Mouse (Mus musculus) intestine, embryonic 16.5 days (tissue): Measurements from ENCODE around the gene Mog. TPM values are rescaled to one million over a fixed set of nuclear protein-coding genes. Genes with fewer than 3 reads are reported as not detected.

Experiments
- ATAC-seq: fragments of 200-750 bp; cut with Nextera tagmentation; 2 replicates; pipeline ENCODE4 v1.8.0; 2017; ENCODE audit warnings: moderate TSS enrichment, moderate library complexity
- H3K27ac ChIP-seq: fragments of 300-500 bp; sonication (generic); 2 replicates; pipeline ENCODE4 v1.5.1; 2014; ENCODE audit warnings: mild to moderate bottlenecking, low read length
- H3K27me3 ChIP-seq: fragments of 300-500 bp; sonication (generic); replicated peaks from 2 replicates; pipeline ENCODE4 v1.6.1; 2014; ENCODE audit warnings: low read length, control low read depth, mixed read lengths; ENCODE audit not compliant: control insufficient read depth, insufficient read depth
- H3K36me3 ChIP-seq: fragments of 300-500 bp; sonication (generic); 2 replicates; pipeline ENCODE4 v1.6.1; 2014; ENCODE audit warnings: low read length, control low read depth; ENCODE audit not compliant: control insufficient read depth, insufficient read depth
- H3K4me1 ChIP-seq: fragments of 300-500 bp; sonication (generic); 2 replicates; pipeline ENCODE4 v1.6.1; 2014; ENCODE audit warnings: low read length, control low read depth, mixed read lengths; ENCODE audit not compliant: control insufficient read depth, insufficient read depth
- H3K4me2 ChIP-seq: fragments of 300-500 bp; sonication (generic); 2 replicates; pipeline ENCODE4 v1.6.1; 2014; ENCODE audit warnings: low read depth, low read length, control low read depth
- H3K4me3 ChIP-seq: fragments of 300-500 bp; sonication (generic); 2 replicates; pipeline ENCODE4 v1.5.1; 2014; ENCODE audit warnings: mild to moderate bottlenecking, low read length
- H3K9ac ChIP-seq: fragments of 300-500 bp; sonication (generic); 2 replicates; pipeline ENCODE4 v1.6.1; 2014; ENCODE audit warnings: low read depth, low read length
- H3K9me3 ChIP-seq: fragments of 300-500 bp; sonication (generic); 2 replicates; pipeline ENCODE4 v1.6.1; 2016; ENCODE audit warnings: low read length, control low read depth; ENCODE audit not compliant: control insufficient read depth
- WGBS: fragments of 180-500 bp; shearing (Covaris S2); extraction: QIAGEN DNeasy Blood & Tissue Kit; methylation state at CpG from one replicate; pipeline ENCODE4 v1.1.7; 2014; 5-methylcytosine and 5-hydroxymethylcytosine counted together
- polyA plus RNA-seq: library from polyadenylated mRNA; unstranded; fragments of >200 nt; fragmentation: Nextera tagmentation; extraction: Ambion mirVana; gene quantifications from 2 replicates; pipeline ENCODE4 v1.2.1, GENCODE M21; 2015

Mog gene
- polyA plus RNA-seq, 1 experiment from 2014 or later = not detected

- 2% methylated on average over 49 of the region's 49 CpGs for WGBS
Observed at GRCm38 (mm10) chr17:37002364-37003330, 20.6 kb downstream of the Mog start.

GRCm38 (mm10) chr17:37000863-37001262 lies 22.3 kb downstream of the Mog start, which contains the start of gene Zfp57:
Zfp57 (plus strand) TSS chr17:37001163.
- WGBS = 88% methylated on average over 7 of the region's 7 CpGs
- Histone ChIP-seq H3K27me3 (no peaks in the 10 kb centered on the region), H3K9me3 (no peaks in the 10 kb centered on the region), H3K4me2 (0 out of 2 replicates have a peak within 1 kb of the TSS, but pooled peaks have one; percentile 94), H3K9ac (no peak within 1 kb of the TSS), H3K36me3 (no peaks in the 10 kb centered on the region), H3K4me1 (no peaks in the 10 kb centered on the region), H3K27ac (no peak within 1 kb of the TSS), H3K4me3 (no peak within 1 kb of the TSS)
- no peak for ATAC-seq

More at GRCm38 (mm10) chr17:37002364-37003330, 20.6 kb downstream of the Mog start:
- H3K4me2 ChIP-seq = peak overlapping the region; percentile 94
- peak overlapping the region; percentile 87 for H3K27ac ChIP-seq
- peak overlapping the region; percentile 94 for H3K9ac ChIP-seq
- H3K4me3 ChIP-seq = peak overlapping the region; percentile 75
- H3K27me3 ChIP-seq = no peaks in the 10 kb centered on the region
- no peaks in the 10 kb centered on the region for H3K36me3 ChIP-seq
- H3K9me3 ChIP-seq = no peaks in the 10 kb centered on the region
- no peaks in the 10 kb centered on the region for H3K4me1 ChIP-seq
- ATAC-seq = peak; percentile 89

GRCm38 (mm10) chr17:36998477-36998876 lies 24.7 kb downstream of the Mog start:
- no peak overlapping the region for H3K9ac ChIP-seq
- no peak for ATAC-seq
- H3K4me1 ChIP-seq = no peaks in the 10 kb centered on the region
- H3K27me3 ChIP-seq = no peaks in the 10 kb centered on the region
- no peaks in the 10 kb centered on the region for H3K36me3 ChIP-seq
- WGBS = 78% methylated on average over 2 of the region's 2 CpGs
- no peak overlapping the region for H3K27ac ChIP-seq
- H3K4me2 ChIP-seq = no peak overlapping the region
- no peaks in the 10 kb centered on the region for H3K9me3 ChIP-seq
- no peak overlapping the region for H3K4me3 ChIP-seq

GRCm38 (mm10) chr17:36997033-36997735 lies 26.0 kb downstream of the Mog start:
- peak; percentile 66; the same call in 1 of the 2 replicates for ATAC-seq
- Histone ChIP-seq H3K9me3 (no peaks in the 10 kb centered on the region), H3K27me3 (no peaks in the 10 kb centered on the region), H3K4me1 (no peaks in the 10 kb centered on the region), H3K4me3 (no peak overlapping the region), H3K27ac (no peak overlapping the region), H3K36me3 (no peaks in the 10 kb centered on the region), H3K4me2 (no peak overlapping the region), H3K9ac (no peak overlapping the region)
- WGBS = 27% methylated on average over 7 of the region's 7 CpGs

- no peaks in the 10 kb centered on the region for H3K27me3 ChIP-seq
- no peaks in the 10 kb centered on the region for H3K4me1 ChIP-seq
- no peak overlapping the region for H3K4me2 ChIP-seq
- H3K36me3 ChIP-seq = no peaks in the 10 kb centered on the region
- no peak for ATAC-seq
- no peak overlapping the region for H3K4me3 ChIP-seq
- no peaks in the 10 kb centered on the region for H3K9me3 ChIP-seq
- WGBS = 68% methylated on average over 3 of the region's 3 CpGs
- H3K27ac ChIP-seq = no peak overlapping the region
- H3K9ac ChIP-seq = no peak overlapping the region
Observed at GRCm38 (mm10) chr17:36995448-36995847, 27.8 kb downstream of the Mog start.

- 94% methylated on average over 2 of the region's 2 CpGs for WGBS
- Histone ChIP-seq H3K27ac (no peak overlapping the region), H3K9ac (no peak overlapping the region), H3K4me2 (no peak overlapping the region), H3K4me1 (no peaks in the 10 kb centered on the region), H3K4me3 (no peak overlapping the region), H3K27me3 (no peaks in the 10 kb centered on the region), H3K36me3 (no peaks in the 10 kb centered on the region), H3K9me3 (no peaks in the 10 kb centered on the region)
- no peak for ATAC-seq
Observed at GRCm38 (mm10) chr17:36994528-36994927, 28.7 kb downstream of the Mog start.

GRCm38 (mm10) chr17:36993770-36994325 lies 29.4 kb downstream of the Mog start:
- Histone ChIP-seq H3K27ac (no peak overlapping the region), H3K4me3 (no peak overlapping the region), H3K36me3 (no peaks in the 10 kb centered on the region), H3K9ac (no peak overlapping the region), H3K4me2 (no peak overlapping the region), H3K9me3 (no peaks in the 10 kb centered on the region), H3K4me1 (no peaks in the 10 kb centered on the region), H3K27me3 (peaks cover 2% of the 10 kb centered on the region; the same call in 1 of the 2 replicates)
- 86% methylated on average over 4 of the region's 4 CpGs for WGBS
- ATAC-seq = no peak

GRCm38 (mm10) chr17:36992336-36993104 lies 30.7 kb downstream of the Mog start:
- Histone ChIP-seq H3K9me3 (no peaks in the 10 kb centered on the region), H3K9ac (no peak overlapping the region), H3K4me3 (no peak overlapping the region), H3K36me3 (no peaks in the 10 kb centered on the region), H3K4me2 (no peak overlapping the region), H3K27ac (no peak overlapping the region), H3K27me3 (peaks cover 14% of the 10 kb centered on the region; the same call in 1 of the 2 replicates), H3K4me1 (no peaks in the 10 kb centered on the region)
- WGBS = 71% methylated on average over 3 of the region's 3 CpGs
- ATAC-seq = no peak
